Mouse (Mus musculus): Measurements from ENCODE around the gene Ermap. TPM values are rescaled to one million over a fixed set of nuclear protein-coding genes. Genes with fewer than 3 reads are reported as not detected.
A peak's percentile ranks its signal among the peaks of the same experiment; 100 is the strongest.

Ermap gene
- not detected in 2 replicates for polyA plus RNA-seq (2012; ENCODE audit: insufficient read depth, insufficient read length, missing spikeins)

DNA sequence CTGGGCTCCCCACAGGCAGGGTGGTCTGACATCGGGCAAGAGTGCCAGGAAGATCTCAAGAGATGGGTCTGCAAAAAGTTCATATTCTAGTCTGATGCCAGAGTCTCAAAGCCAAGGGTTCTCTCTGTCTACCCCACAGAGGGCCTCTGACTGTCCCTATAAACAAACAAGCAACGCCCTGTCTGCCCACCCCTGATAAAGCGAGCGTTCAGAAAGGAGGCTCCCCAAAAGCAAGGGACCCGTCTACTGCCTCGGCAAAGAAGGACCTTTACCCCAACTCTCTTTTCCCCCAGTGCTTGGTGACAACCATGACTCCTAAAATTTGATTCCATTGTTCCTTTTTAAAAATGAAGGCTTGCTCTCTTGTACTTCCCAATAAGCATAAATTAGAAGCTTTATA lies at the start of gene Ermap:
Gene Ermap, minus strand, starts transcription at position 148 of the 400 bp plus-strand sequence.
- no peak within 1 kb of the TSS for H3K27ac ChIP-seq (replicated peaks; ENCODE audit: low read depth, low read length)
- H3K4me1 ChIP-seq (ENCODE audit: control insufficient read depth, insufficient read depth, insufficient read length, low read length) = no peaks in the 10 kb centered on the region
- no peak within 1 kb of the TSS for H3K4me3 ChIP-seq (ENCODE audit: insufficient read depth, low read depth, low read length)

DNA sequence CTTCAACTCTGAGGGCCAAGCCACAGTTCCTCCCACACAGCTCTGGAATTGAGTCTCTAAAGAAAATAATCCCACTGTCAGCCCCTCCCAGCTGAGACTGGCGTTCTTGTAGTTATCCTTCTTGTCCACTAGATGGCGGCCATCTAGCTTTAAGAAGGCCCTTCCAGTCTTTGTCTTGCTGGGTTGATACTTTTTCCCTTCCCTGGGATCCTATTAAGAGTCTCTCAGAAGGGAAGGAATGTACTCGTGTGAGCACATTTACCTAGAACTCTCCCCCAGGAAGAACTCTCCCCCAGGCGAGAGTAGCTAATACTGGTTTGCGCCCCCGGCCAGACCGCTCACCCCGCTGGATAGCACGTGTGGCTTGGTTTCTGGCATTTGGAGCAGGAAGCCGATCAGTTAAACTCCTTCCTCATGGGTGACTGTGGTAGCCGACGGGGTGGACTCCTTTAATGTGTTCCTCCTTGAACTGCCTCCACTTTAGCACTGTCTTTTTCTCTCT lies 49.4 kb upstream of the Ermap start:
- Histone ChIP-seq H3K27ac (replicated peaks; ENCODE audit: low read depth, low read length) (no peak overlapping the region), H3K4me1 (ENCODE audit: control insufficient read depth, insufficient read depth, insufficient read length, low read length) (no peaks in the 10 kb centered on the region), H3K4me3 (ENCODE audit: insufficient read depth, low read depth, low read length) (peak overlapping the region; percentile 38)

DNA sequence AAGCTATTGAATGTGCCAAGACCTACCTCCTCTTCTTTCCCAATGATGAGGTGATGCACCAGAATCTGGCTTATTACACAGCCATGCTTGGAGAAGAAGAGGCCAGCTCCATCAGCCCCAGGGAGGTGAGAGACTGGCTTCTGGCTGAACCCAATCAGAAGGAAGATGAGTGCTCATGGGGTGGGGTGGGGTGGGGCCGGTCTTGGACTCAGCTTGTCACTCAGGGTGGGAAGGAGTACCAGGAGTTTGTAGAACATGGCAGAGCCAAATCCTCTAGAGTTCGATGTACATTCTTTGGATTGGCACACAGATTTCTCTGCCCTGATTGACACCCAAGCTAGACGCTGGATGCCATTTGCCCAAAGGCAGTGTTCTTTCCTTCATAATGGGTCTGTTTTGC lies 48.9 kb upstream of the Ermap start:
- Histone ChIP-seq H3K4me3 (ENCODE audit: insufficient read depth, low read depth, low read length) (no peak overlapping the region), H3K4me1 (ENCODE audit: control insufficient read depth, insufficient read depth, insufficient read length, low read length) (no peaks in the 10 kb centered on the region), H3K27ac (replicated peaks; ENCODE audit: low read depth, low read length) (no peak overlapping the region)

- Histone ChIP-seq H3K27ac (replicated peaks; ENCODE audit: low read depth, low read length) (no peak overlapping the region), H3K4me1 (ENCODE audit: control insufficient read depth, insufficient read depth, insufficient read length, low read length) (no peaks in the 10 kb centered on the region), H3K4me3 (ENCODE audit: insufficient read depth, low read depth, low read length) (no peak overlapping the region)
Measured at GRCm38 (mm10) chr4:119234348-119234747, 44.5 kb upstream of the Ermap start.

DNA sequence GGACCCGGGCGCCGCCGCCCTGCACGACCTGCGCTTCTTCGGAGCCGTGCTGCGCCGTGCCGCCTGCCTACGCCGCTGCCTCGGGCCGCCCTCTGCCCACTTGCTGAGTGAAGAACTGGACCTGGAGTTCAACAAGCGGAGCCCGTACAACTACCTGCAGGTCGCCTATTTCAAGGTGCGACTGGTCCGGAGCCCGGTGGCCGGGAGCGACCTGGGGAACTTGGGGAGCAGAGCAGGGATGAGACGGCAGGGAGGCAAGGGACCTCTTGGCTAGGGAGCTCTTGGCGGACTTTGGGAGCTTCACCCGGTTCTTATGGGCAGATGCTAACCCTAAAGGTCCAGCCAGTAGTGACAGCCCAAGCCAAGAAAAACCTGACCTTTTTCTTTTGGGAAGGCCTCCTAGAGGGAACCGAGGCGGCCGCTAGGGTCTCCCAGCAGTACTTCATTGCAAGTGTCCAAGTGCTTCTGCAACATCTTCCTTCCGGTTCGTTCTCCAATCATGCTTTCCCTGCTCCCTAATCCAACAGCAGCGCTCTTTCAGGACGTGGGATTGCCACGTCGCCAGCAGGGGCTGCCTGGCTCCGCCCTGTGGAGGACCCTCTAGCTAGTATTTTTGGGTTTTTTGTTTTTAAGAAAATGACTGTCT lies 43.6 kb upstream of the Ermap start:
- peak overlapping the region; percentile 84 for H3K4me3 ChIP-seq (ENCODE audit: insufficient read depth, low read depth, low read length)
- no peak overlapping the region for H3K27ac ChIP-seq (replicated peaks; ENCODE audit: low read depth, low read length)
- H3K4me1 ChIP-seq (ENCODE audit: control insufficient read depth, insufficient read depth, insufficient read length, low read length) = no peaks in the 10 kb centered on the region

DNA sequence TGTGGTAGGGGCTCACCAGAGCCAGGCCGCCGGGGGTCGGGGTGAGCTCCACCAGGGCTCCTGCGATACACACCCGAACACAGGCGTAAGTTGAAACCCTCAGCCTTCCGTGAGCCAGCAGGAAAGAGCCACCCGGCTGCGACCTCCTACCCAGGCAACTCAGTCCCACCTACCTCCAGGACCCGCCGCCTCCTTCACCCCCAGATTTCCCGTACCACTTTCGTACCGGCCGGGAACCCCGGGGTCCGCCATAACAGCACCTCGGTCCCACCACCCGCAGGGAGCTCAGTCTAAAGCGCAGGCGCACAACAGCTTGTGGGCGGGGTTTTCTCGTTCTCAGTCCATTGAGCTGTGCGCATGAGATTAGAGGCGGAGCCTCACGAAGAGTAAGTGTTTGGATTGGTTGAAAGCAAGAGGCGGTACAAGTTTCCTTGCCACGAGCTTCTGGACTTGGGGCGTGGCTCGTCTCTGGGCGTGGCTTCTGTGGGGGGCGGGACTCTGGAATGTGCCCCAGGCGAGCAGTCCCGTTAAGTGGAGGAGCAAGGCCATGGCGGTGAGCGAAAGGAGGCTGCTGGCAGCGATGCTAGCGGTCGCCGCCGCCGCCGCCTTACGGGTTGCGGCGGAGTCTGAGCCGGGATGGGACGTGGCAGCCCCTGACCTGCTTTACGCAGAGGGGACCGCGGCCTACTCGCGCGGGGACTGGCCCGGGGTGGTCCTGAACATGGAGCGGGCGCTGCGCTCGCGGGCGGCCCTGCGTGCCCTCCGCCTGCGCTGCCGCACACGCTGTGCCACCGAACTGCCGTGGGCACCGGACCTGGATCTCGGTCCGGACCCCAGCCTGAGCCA lies 42.8 kb upstream of the Ermap start, which contains the start of the genes AU022252 and P3h1:
Gene AU022252, minus strand, starts transcription at position 303 of the 846 bp plus-strand sequence.
Gene P3h1, plus strand, starts transcription at position 506 of the 846 bp plus-strand sequence.
- H3K27ac ChIP-seq (replicated peaks; ENCODE audit: low read depth, low read length) = no peak within 1 kb of the TSS; the same call in 1 of the 2 replicates
- no peaks in the 10 kb centered on the region for H3K4me1 ChIP-seq (ENCODE audit: control insufficient read depth, insufficient read depth, insufficient read length, low read length)
- H3K4me3 ChIP-seq (ENCODE audit: insufficient read depth, low read depth, low read length) = peak within 1 kb of the TSS; percentile 95

GRCm38 (mm10) chr4:119226751-119227150 lies 36.9 kb upstream of the Ermap start:
- Histone ChIP-seq H3K4me1 (ENCODE audit: control insufficient read depth, insufficient read depth, insufficient read length, low read length) (no peaks in the 10 kb centered on the region), H3K4me3 (ENCODE audit: insufficient read depth, low read depth, low read length) (no peak overlapping the region), H3K27ac (replicated peaks; ENCODE audit: low read depth, low read length) (no peak overlapping the region)

DNA sequence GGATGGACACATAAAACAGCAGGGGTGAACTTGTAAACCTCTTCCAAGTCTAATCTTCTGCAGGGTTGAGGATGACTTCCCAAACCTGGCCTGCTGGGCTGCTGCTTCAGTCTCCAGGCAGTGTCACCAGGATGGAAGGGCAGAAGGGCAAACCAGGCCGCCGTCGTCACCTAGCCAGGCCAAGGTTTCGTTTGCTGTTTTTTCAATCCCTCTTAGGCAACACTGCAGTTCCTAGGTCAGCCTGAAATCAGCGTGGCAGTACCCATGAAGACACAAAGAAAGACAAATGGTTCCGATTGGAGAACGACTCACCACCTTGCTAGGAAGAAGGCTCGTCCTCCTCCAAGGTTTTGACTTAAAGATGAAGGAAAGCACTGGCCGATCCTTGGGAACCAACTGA lies 35.9 kb upstream of the Ermap start:
- Histone ChIP-seq H3K4me1 (ENCODE audit: control insufficient read depth, insufficient read depth, insufficient read length, low read length) (no peaks in the 10 kb centered on the region), H3K27ac (replicated peaks; ENCODE audit: low read depth, low read length) (no peak overlapping the region), H3K4me3 (ENCODE audit: insufficient read depth, low read depth, low read length) (no peak overlapping the region)

DNA sequence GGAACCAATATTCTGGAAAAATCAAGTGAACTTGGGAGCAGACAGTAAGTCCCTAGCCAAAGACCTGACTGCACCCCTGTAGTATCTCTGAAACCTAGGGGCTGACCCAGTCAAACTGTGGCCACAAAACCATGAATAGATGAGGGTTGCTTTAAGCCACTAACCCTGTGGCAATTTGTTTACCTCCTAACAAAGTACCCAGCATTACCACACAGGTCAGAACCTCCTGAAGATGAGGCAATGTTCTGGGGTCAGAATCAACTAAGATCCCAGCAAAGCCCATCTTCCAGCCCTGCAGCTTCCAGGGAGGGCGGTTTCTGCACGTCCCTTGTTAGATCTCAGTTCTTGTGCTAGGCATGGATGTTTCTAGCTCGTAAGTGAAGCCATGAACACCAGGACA lies 34.7 kb upstream of the Ermap start:
- Histone ChIP-seq H3K4me3 (ENCODE audit: insufficient read depth, low read depth, low read length) (no peak overlapping the region), H3K27ac (replicated peaks; ENCODE audit: low read depth, low read length) (no peak overlapping the region), H3K4me1 (ENCODE audit: control insufficient read depth, insufficient read depth, insufficient read length, low read length) (no peaks in the 10 kb centered on the region)

DNA sequence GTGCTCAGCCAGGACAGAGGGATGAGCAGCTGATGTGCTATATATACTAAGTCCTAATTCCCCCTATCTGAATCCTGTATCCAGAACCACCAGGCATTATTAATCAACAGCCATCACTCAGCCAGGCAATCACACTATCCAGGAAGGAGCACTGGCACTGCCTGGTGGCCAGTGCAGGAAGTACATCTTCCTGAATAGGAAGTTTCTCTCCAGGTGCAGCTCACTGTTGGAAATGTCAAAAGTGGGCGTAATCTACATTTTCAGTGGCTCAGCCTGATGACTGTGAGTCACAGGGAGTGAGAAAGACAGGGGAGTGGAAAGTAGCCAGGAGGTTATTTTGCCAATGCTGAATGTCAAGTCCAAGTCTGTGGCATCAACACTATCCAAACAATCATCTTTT lies 33.9 kb upstream of the Ermap start:
- Histone ChIP-seq H3K27ac (replicated peaks; ENCODE audit: low read depth, low read length) (no peak overlapping the region), H3K4me1 (ENCODE audit: control insufficient read depth, insufficient read depth, insufficient read length, low read length) (no peaks in the 10 kb centered on the region), H3K4me3 (ENCODE audit: insufficient read depth, low read depth, low read length) (no peak overlapping the region)

GRCm38 (mm10) chr4:119218169-119218568 lies 28.4 kb upstream of the Ermap start, which contains the start of gene Tmem269:
TSS of gene Tmem269 (minus strand) at chr4:119218217.
- no peak within 1 kb of the TSS for H3K4me3 ChIP-seq (ENCODE audit: insufficient read depth, low read depth, low read length)
- H3K4me1 ChIP-seq (ENCODE audit: control insufficient read depth, insufficient read depth, insufficient read length, low read length) = no peaks in the 10 kb centered on the region
- no peak within 1 kb of the TSS for H3K27ac ChIP-seq (replicated peaks; ENCODE audit: low read depth, low read length)

GRCm38 (mm10) chr4:119216667-119217066 lies 26.9 kb upstream of the Ermap start:
- H3K4me1 ChIP-seq (ENCODE audit: control insufficient read depth, insufficient read depth, insufficient read length, low read length) = no peaks in the 10 kb centered on the region
- H3K4me3 ChIP-seq (ENCODE audit: insufficient read depth, low read depth, low read length) = no peak overlapping the region
- H3K27ac ChIP-seq (replicated peaks; ENCODE audit: low read depth, low read length) = no peak overlapping the region

GRCm38 (mm10) chr4:119204672-119205071 lies 14.9 kb upstream of the Ermap start:
- H3K4me1 ChIP-seq (ENCODE audit: control insufficient read depth, insufficient read depth, insufficient read length, low read length) = no peaks in the 10 kb centered on the region
- H3K27ac ChIP-seq (replicated peaks; ENCODE audit: low read depth, low read length) = no peak overlapping the region
- H3K4me3 ChIP-seq (ENCODE audit: insufficient read depth, low read depth, low read length) = no peak overlapping the region

GRCm38 (mm10) chr4:119198105-119198504 lies 8.3 kb upstream of the Ermap start:
- no peaks in the 10 kb centered on the region for H3K4me1 ChIP-seq (ENCODE audit: control insufficient read depth, insufficient read depth, insufficient read length, low read length)
- H3K27ac ChIP-seq (replicated peaks; ENCODE audit: low read depth, low read length) = no peak overlapping the region
- no peak overlapping the region for H3K4me3 ChIP-seq (ENCODE audit: insufficient read depth, low read depth, low read length)

DNA sequence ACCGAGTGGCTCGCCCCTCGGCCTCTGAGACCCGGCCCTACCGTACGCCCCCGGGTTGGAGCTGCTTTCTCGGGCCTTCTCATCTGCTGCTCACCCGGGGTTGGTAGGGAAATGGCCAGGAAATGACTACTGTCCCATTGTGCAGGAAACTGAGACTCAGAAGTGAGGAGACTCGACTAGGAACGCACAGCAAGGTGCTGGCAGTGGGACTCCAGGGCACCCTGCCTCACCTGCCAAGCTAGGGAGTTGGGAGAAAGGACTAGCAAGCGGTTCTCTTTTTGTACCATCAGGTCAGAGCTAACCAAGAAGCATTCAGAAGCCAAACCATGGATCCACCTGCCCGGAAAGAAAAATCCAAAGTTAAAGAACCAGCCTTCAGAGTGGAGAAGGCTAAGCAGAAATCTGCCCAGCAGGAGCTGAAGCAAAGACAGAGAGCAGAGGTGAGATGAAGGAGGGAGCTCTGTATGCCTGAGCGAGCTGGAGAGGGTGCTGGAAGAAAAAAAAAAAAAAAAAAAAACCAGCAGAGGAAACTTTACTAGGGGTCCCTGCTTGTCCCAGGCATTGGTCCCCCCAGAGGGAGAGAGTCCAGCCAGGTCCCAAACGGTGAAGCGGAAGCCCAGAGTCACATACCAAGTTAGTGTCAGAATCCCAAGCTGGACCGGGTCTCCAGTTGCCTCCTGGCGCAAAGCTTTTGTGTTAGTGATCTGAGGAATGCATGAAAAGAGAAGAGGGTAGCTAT lies 5.9 kb upstream of the Ermap start:
- no peaks in the 10 kb centered on the region for H3K4me1 ChIP-seq (ENCODE audit: control insufficient read depth, insufficient read depth, insufficient read length, low read length)
- no peak overlapping the region for H3K27ac ChIP-seq (replicated peaks; ENCODE audit: low read depth, low read length)

More for the DNA sequence above, 5.9 kb upstream of the Ermap start:
- peak overlapping the region; percentile 75 for H3K4me3 ChIP-seq (ENCODE audit: insufficient read depth, low read depth, low read length)
